Mouse (Mus musculus) heart, adult 9 months (tissue): ENCODE results near the gene P4hb.

Experiments used
- DNase-seq, 2 experiments: peaks; one replicate each; pipeline ENCODE4 v3.0.0; 2022; ENCODE audit warnings: low spot score in 2 of 2

The P4hb gene

DNA sequence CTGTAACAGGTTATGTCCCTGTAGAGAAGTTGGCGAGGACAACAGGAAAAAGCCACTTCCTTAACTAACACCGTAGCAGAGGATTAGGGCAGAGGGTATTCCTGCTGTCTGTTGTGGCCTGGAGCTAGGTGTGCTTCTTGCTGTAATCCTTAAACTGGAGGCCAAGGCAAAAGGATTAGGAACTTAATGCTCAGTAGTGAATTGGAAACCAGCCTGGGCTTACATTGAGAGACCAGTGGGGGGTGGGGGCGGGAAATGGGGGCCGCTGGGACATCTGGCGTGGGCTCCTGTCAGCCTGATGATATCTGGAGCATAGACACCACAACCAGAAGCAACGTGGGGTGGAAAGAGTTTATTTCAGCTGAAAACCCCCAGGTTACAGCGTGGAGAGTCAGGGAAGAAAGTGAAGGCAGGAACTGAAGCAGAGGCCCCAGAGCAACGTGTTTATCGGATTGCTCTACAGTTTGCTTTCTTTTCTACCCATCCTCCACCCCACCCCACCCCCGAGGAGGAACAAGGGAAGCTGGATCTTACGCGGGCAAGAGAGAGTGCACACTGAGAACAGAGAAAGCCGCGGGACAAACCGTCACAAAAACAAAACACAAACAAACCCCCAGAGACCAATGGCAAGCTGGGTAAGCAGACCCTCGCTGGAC, 62.5 kb downstream of the P4hb start:
- DNase-seq: no peak
